Mouse (Mus musculus): Measurements from ENCODE around the gene Afg1l.

DNA sequence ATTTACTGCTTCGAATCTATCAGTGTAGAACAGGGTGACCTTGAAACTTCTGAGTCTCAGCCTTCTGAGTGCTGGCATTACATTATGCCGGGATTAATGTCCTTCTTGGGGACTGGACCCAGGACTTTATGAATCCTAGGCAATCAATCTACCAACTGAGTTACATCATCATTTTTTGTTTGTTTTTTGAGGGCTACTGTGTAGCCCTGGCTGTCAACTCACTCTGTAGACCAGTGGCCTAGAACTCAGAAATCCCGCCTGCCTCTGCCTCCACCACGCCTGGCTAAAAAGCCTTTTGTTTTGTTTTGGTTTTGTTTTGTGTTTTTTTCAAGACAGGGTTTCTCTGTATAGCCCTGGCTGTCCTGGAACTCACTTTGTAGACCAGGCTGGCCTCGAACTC is 22.8 kb upstream of the Afg1l start:
- TF ChIP-seq CTCF (IDR thresholded peaks at IDR 0.05; ENCODE audit: control insufficient read depth, insufficient read depth, low read length) (no peak), POLR2A (IDR thresholded peaks at IDR 0.05; ENCODE audit: borderline replicate concordance, control insufficient read depth, low read depth, low read length) (no peak)
